Mouse (Mus musculus) ES-Bruce4 (cell line): ENCODE results near the gene Cacybp.

Source experiments
- CTCF ChIP-seq: IDR thresholded peaks from one replicate; pipeline ENCODE4 v1.8.1; 2011; ENCODE audit warnings: low read depth, low read length
- POLR2A ChIP-seq: IDR thresholded peaks from one replicate; pipeline ENCODE4 v1.8.1; 2011; ENCODE audit warnings: low read length; ENCODE audit not compliant: insufficient read depth

GRCm38 (mm10) chr1:160214171-160214570 lies 1.5 kb upstream of the Cacybp start:
- no peak for TF ChIP-seq CTCF
- no peak for TF ChIP-seq POLR2A
